Mouse (Mus musculus): ENCODE measurements around the gene Osbpl6. TPM values are rescaled to one million over a fixed set of nuclear protein-coding genes. Genes with fewer than 3 reads are reported as not detected.

Osbpl6 gene
- polyA plus RNA-seq, 1 experiment from 2014 or later: 24.0 TPM

DNA sequence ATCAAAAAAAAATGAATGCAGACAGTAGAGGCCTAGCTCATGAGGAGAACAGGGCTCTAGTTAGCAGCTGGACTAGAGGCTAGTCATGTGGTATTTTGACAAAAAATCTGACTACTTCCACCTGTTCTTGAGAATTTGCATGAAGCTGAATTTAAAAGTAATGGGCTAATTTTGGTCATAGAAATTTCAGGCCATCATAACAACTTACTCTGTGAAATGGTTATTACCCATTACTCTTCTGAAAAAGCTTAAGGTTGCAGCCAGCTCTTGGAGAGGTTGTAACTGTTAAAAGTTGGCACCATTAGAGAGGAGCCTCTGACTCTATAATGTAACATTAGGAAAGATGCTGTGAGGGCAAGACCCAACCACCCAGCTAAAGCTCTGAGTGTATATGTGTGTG lies 19.8 kb upstream of the Osbpl6 start:
- Histone ChIP-seq H3K9ac (no peak overlapping the region), H3K4me2 (replicated peaks) (no peak overlapping the region), H3K27ac (no peak overlapping the region), H3K4me1 (no peaks in the 10 kb centered on the region), H3K9me3 (replicated peaks) (no peaks in the 10 kb centered on the region), H3K36me3 (peaks cover 33% of the 10 kb centered on the region), H3K27me3 (no peaks in the 10 kb centered on the region), H3K4me3 (no peak overlapping the region)
- ATAC-seq (ENCODE audit: low FRiP score): no peak

DNA sequence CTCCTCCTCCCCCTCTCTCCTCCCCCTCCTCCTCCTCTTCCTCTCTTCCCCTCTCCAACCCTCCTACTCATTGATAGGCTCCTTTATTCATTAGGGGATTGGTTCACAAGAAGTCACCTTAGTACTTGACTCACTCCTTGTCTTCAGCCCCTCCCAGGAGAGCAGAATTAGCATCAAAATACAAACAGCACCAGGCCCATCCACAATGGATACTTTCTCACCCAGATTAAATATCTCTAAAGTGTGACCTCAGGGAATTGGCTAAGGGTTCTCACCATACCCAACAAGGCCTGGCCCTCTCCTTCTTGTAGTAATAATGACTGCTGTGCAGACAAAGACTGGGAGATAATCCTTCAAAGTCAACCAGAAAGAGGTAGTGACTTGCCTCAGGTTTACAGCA lies 6.1 kb upstream of the Osbpl6 start:
- H3K4me2 ChIP-seq (replicated peaks): no peak overlapping the region
- no peak overlapping the region for H3K27ac ChIP-seq
- no peak overlapping the region for H3K4me3 ChIP-seq
- no peaks in the 10 kb centered on the region for H3K36me3 ChIP-seq
- H3K4me1 ChIP-seq: peaks cover 3% of the 10 kb centered on the region; the same call in 1 of the 2 replicates
- H3K9me3 ChIP-seq (replicated peaks): no peaks in the 10 kb centered on the region
- ATAC-seq (ENCODE audit: low FRiP score): no peak
- H3K9ac ChIP-seq: no peak overlapping the region
- H3K27me3 ChIP-seq: peaks cover 19% of the 10 kb centered on the region

DNA sequence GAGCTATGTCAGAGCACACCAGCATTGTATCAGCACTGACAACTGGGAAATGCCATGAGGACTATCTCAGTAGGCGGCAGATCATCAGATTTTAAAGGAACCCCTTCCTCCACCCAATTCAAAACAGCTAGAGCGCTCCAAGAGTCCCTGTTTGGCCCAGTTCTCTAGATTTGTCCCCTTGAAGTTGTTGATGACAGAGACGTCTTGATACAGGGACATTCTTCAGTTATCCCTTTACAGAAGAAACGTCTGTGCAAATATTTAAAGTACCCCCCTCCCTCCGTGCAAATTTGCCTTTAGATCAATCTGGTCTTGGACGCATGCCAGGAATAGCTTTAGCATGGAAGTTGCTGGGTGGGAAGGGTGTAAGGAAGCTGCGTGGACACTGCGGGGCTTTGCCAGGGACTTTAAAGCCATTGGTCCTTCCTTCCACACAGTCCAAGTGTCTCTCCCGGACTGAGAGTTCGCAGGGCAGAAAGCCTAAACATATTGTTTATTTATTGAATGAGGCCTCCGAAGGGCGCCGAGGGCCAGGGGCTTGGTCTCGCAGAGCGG lies 635 bp upstream of the Osbpl6 start:
- H3K27ac ChIP-seq: peak overlapping the region; percentile 92
- peak overlapping the region; percentile 76 for H3K4me2 ChIP-seq (replicated peaks)
- H3K27me3 ChIP-seq: peaks cover 19% of the 10 kb centered on the region
- peak overlapping the region; percentile 84 for H3K4me3 ChIP-seq
- no peaks in the 10 kb centered on the region for H3K36me3 ChIP-seq
- peak; percentile 54; the same call in 1 of the 2 replicates for ATAC-seq (ENCODE audit: low FRiP score)
- H3K9me3 ChIP-seq (replicated peaks): no peaks in the 10 kb centered on the region
- H3K4me1 ChIP-seq: peaks cover 12% of the 10 kb centered on the region; the same call in 1 of the 2 replicates
- 2% methylated on average over 15 of the region's 15 CpGs for WGBS
- H3K9ac ChIP-seq: peak overlapping the region; percentile 89

DNA sequence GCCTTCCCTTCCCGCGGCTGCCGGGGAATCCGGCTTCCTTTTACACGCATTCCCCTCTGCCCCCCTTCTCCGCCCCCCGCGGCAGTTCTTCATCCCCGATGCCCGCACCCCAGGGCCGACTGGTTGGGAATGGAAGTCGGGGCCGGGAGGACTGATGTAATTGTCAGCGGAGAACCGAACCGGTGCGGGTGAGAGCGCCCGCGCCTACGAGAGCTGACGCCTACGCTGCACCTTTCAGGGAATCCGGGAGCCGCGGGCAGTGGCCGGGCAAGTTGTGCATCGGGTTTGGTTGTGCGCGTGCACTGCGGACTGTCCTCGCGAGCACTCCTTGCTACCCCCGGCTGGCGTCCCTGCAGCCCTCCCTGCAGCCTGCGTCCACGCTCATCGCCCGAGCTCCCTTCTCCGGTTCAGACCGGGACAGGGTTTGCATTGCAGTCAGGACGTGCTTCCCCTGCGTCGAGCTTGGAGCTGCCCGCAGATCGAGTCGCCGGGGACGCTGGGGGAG lies 681 bp downstream of the Osbpl6 start:
- H3K4me2 ChIP-seq (replicated peaks): peak overlapping the region; percentile 76
- peak overlapping the region; percentile 92 for H3K27ac ChIP-seq
- H3K27me3 ChIP-seq: peaks cover 19% of the 10 kb centered on the region
- H3K4me3 ChIP-seq: peak overlapping the region; percentile 84
- ATAC-seq (ENCODE audit: low FRiP score): peak; percentile 74
- no peaks in the 10 kb centered on the region for H3K9me3 ChIP-seq (replicated peaks)
- no peaks in the 10 kb centered on the region for H3K36me3 ChIP-seq
- peaks cover 12% of the 10 kb centered on the region; the same call in 1 of the 2 replicates for H3K4me1 ChIP-seq
- under 1% methylated on average over 49 of the region's 49 CpGs for WGBS
- H3K9ac ChIP-seq: peak overlapping the region; percentile 89

DNA sequence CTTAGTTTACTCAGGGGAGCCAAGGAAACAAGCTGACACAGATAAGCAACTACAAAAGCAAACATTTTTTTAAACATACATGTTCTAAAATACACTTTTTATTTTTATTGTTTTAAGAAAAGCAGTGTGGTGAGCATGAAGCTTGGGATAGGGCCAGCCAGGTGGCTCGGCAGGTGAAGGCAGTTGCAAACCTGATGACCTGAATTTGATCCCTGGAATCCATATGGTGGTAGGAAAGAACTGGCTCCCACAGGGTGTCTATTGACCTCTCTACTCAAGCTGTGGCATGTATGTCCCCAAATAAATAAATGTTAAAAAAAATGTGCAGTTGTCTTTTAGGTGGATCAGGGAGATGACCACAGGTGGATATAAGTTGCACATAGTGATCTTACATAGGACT lies 3.2 kb downstream of the Osbpl6 start:
- Histone ChIP-seq H3K4me3 (no peak overlapping the region), H3K27me3 (peaks cover 4% of the 10 kb centered on the region), H3K9ac (no peak overlapping the region), H3K4me2 (replicated peaks) (no peak overlapping the region), H3K27ac (no peak overlapping the region), H3K4me1 (peaks cover 10% of the 10 kb centered on the region; the same call in 1 of the 2 replicates), H3K36me3 (no peaks in the 10 kb centered on the region), H3K9me3 (replicated peaks) (no peaks in the 10 kb centered on the region)
- no peak for ATAC-seq (ENCODE audit: low FRiP score)
- WGBS: 85% methylated on average over 1 of the region's 1 CpGs

DNA sequence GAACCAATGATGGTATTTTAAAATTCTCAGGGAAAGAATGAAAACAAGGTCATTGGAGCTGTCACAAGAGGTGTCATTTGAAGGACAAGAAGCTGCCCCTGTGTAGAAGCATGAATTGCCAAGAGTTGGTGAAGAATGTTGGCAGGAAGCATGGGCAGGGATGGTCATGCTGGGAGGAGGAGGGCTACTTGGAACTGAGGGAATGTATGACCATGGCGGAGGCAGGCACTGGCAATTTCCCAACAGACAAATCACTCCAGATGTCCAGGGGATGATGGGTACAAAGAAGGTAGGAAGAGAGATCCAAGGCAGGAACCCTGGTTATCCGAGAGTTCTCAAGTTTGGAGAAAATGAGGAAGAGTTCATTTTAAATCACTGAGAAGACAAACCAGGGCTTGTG lies 3.7 kb downstream of the Osbpl6 start:
- Histone ChIP-seq H3K27me3 (no peaks in the 10 kb centered on the region; the same call in 1 of the 2 replicates), H3K4me2 (replicated peaks) (no peak overlapping the region), H3K9me3 (replicated peaks) (no peaks in the 10 kb centered on the region), H3K9ac (no peak overlapping the region), H3K4me1 (peaks cover 10% of the 10 kb centered on the region; the same call in 1 of the 2 replicates), H3K36me3 (no peaks in the 10 kb centered on the region), H3K27ac (no peak overlapping the region), H3K4me3 (no peak overlapping the region)
- ATAC-seq (ENCODE audit: low FRiP score): no peak
- 96% methylated on average over 2 of the region's 2 CpGs for WGBS

DNA sequence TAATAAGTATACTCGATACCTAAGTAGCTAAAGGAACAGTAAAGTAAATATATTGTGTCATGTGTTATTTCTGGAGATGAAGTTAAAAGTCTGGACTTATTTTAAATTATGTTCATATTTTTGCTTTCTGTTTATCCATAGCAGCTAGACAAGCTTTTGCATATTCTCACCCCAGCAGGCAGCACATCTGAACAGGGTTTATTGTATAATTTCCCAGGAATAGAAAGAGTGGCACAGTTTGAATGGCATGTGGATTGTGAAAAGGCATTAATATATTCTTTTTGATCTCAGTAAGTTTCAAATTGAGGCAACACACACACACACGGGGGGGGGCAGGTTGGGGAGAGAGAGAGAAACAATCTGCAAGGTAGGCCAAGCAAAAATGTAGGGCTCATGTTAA lies 6.6 kb downstream of the Osbpl6 start:
- no peaks in the 10 kb centered on the region for H3K9me3 ChIP-seq (replicated peaks)
- ATAC-seq (ENCODE audit: low FRiP score): no peak
- H3K4me1 ChIP-seq: 0 out of 2 replicates have a peak, but pooled peaks cover 1% of the 10 kb centered on the region
- H3K36me3 ChIP-seq: no peaks in the 10 kb centered on the region
- no peak overlapping the region for H3K9ac ChIP-seq
- H3K4me3 ChIP-seq: no peak overlapping the region
- 77% methylated on average over 2 of the region's 2 CpGs for WGBS
- H3K27me3 ChIP-seq: no peaks in the 10 kb centered on the region
- H3K27ac ChIP-seq: no peak overlapping the region
- no peak overlapping the region for H3K4me2 ChIP-seq (replicated peaks)

DNA sequence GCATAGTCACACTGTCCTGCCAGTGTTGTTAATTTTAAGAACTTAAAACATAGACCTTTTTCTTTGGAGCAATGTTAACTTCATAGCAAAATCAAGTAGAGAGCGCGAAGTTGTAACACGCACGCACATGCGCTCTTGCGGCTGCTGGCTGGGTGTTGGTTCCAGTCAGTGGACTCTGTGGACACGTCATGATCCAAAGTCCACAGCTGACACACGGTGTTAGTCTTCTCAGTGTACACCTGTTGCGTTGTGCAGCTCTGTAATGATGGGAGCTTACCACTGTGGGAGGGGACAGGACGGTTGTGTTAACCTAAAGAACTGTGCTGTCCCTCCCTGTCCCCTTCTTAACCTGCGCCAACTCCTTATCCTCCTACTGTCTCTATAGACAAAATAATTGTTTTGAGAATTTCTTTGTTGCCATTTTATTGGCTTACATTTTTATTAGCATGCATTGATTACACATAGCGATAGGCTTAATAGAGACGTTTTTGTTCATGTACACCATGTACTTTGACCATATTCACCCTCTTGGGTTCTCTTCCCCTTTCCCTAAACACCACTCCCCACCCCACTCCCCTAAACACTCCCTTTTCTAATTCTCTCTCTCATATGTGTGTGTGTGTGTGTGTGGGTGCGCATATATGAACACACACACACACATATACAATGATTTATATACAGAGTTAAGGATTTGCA lies 11.3 kb downstream of the Osbpl6 start:
- WGBS: 93% methylated on average over 14 of the region's 14 CpGs
- H3K4me3 ChIP-seq: no peak overlapping the region
- no peaks in the 10 kb centered on the region for H3K4me1 ChIP-seq
- H3K4me2 ChIP-seq (replicated peaks): no peak overlapping the region
- no peak for ATAC-seq (ENCODE audit: low FRiP score)
- no peak overlapping the region for H3K9ac ChIP-seq
- H3K9me3 ChIP-seq (replicated peaks): no peaks in the 10 kb centered on the region
- H3K36me3 ChIP-seq: no peaks in the 10 kb centered on the region
- no peak overlapping the region for H3K27ac ChIP-seq
- no peaks in the 10 kb centered on the region for H3K27me3 ChIP-seq

DNA sequence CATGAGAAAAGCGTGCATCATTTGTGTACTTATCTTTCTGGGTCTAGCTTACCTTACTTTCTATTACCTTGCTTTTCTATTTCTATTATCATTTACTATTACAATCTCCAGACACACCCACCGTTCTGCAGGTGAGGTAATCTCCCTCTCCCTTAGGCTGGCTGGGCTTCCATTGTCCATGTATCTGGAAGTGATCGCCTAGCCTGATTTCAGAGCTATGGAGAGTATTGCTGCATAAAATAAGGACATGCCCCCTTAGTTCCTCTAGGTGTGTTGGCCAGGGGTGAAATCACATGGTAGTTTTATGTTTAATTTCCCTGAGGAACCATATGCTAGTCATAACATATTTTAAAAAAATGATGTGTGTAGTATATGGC lies 11.8 kb downstream of the Osbpl6 start:
- Histone ChIP-seq H3K4me2 (replicated peaks) (no peak overlapping the region), H3K27ac (no peak overlapping the region), H3K9ac (no peak overlapping the region), H3K9me3 (replicated peaks) (no peaks in the 10 kb centered on the region), H3K36me3 (no peaks in the 10 kb centered on the region), H3K4me3 (no peak overlapping the region), H3K27me3 (no peaks in the 10 kb centered on the region), H3K4me1 (no peaks in the 10 kb centered on the region)
- no peak for ATAC-seq (ENCODE audit: low FRiP score)
- WGBS: 92% methylated on average over 3 of the region's 3 CpGs

DNA sequence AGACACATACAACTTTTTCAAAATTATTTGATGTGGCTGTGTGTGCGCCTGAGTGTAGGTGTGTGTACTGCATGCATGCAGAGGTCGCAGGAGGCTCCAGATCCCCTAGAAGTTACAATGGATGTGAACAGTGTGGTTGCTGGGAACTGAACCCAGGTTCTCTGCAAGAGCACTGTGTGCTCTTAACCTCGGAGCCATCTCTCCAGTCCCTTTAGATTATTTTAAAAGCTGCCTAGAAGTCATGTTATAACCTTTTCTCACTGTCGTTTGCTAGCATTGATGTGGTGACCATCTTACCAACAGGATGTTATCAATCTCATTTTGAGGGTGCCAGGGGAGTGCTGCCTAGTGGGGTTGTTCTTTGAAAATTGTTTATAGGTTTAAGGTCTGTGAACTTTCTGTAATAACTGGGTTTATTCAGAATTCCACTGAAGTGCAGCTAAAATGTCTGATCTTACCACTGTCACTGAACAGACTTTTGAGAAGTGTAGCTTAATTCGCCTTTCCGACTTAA lies 15.2 kb downstream of the Osbpl6 start:
- no peaks in the 10 kb centered on the region for H3K4me1 ChIP-seq
- H3K9me3 ChIP-seq (replicated peaks): no peaks in the 10 kb centered on the region
- H3K4me2 ChIP-seq (replicated peaks): no peak overlapping the region
- no peak overlapping the region for H3K9ac ChIP-seq
- ATAC-seq (ENCODE audit: low FRiP score): no peak
- WGBS: 84% methylated on average over 6 of the region's 6 CpGs
- H3K36me3 ChIP-seq: no peaks in the 10 kb centered on the region
- no peaks in the 10 kb centered on the region for H3K27me3 ChIP-seq
- H3K27ac ChIP-seq: no peak overlapping the region
- H3K4me3 ChIP-seq: no peak overlapping the region

DNA sequence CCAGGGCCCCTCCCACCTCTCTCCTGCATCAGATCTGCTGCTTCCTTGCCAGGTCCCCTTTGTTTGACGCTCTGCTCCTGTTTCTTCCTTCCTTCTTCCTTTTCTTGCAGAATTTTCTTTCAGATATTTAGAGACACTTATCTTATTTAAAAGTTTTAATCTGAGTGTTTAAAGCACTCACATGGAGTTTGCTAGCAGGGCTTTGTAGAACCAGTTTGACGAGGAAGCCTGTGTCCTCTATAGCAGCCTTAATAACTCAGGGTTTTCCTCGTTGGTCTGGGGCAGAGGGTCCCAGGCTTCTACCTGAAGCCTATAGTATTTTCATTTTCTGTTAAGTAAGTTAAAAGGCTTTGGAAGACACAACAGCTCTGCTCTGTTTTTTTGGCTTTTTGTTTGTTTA lies 20.5 kb downstream of the Osbpl6 start:
- Histone ChIP-seq H3K36me3 (no peaks in the 10 kb centered on the region), H3K4me3 (no peak overlapping the region), H3K27ac (no peak overlapping the region), H3K9ac (no peak overlapping the region), H3K4me1 (peaks cover 5% of the 10 kb centered on the region; the same call in 1 of the 2 replicates), H3K9me3 (replicated peaks) (no peaks in the 10 kb centered on the region), H3K27me3 (no peaks in the 10 kb centered on the region), H3K4me2 (replicated peaks) (no peak overlapping the region)
- 71% methylated on average over 3 of the region's 3 CpGs for WGBS
- no peak for ATAC-seq (ENCODE audit: low FRiP score)

DNA sequence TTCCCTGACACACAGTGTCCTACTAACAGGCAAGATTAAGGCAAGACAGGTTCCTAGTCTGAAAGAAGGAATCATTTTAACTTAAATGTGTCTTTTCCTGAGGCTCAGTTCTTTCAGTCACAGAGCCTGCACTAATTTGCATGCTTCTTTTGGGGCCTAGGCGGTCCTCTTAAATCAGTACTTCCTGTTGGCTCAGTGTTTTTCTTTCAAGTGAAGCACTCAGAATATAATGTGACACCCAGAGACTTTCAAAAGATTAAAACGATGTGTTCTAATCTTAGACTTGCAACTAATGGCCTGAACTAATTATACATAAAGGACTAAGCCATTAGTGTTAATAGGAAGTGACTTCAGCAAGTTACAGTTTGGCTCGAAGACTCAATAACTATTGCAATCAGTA lies 23.0 kb downstream of the Osbpl6 start:
- no peaks in the 10 kb centered on the region for H3K9me3 ChIP-seq (replicated peaks)
- H3K4me2 ChIP-seq (replicated peaks): no peak overlapping the region
- no peaks in the 10 kb centered on the region for H3K27me3 ChIP-seq
- H3K36me3 ChIP-seq: no peaks in the 10 kb centered on the region
- no peak overlapping the region for H3K9ac ChIP-seq
- peaks cover 5% of the 10 kb centered on the region; the same call in 1 of the 2 replicates for H3K4me1 ChIP-seq
- ATAC-seq (ENCODE audit: low FRiP score): no peak
- H3K27ac ChIP-seq: no peak overlapping the region
- WGBS: 66% methylated on average over 3 of the region's 3 CpGs
- H3K4me3 ChIP-seq: no peak overlapping the region

DNA sequence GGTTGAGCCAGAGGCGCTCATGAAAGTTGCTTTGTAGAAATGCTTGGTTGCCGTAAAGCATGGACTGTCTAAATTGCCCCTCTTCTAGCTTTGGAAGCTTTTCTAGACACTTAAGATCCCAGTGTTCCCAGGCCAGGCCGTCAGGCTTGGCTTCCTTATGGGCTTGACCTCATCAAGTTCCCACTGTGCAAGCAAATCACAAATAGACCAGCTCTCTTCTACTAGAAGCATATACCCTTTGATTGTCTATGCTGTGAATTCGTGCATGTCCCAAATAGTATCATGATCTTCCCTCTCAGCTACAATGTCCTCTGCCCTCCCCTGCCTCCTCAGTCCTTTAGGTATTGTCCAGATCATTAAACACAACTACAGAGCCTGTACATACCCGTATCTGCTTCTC lies 23.5 kb downstream of the Osbpl6 start:
- Histone ChIP-seq H3K36me3 (no peaks in the 10 kb centered on the region), H3K4me3 (no peak overlapping the region), H3K27ac (no peak overlapping the region), H3K27me3 (no peaks in the 10 kb centered on the region), H3K4me2 (replicated peaks) (no peak overlapping the region), H3K4me1 (peaks cover 5% of the 10 kb centered on the region; the same call in 1 of the 2 replicates), H3K9me3 (replicated peaks) (no peaks in the 10 kb centered on the region), H3K9ac (no peak overlapping the region)
- WGBS: 83% methylated on average over 5 of the region's 5 CpGs
- no peak for ATAC-seq (ENCODE audit: low FRiP score)

Data from hindbrain, embryonic 12.5 days (tissue).